Mouse (Mus musculus) liver, embryonic 14.5 days (tissue): ENCODE measurements around the gene Zpbp.

Experiments
- CTCF ChIP-seq: IDR thresholded peaks from 2 replicates; pipeline ENCODE4 v1.5.1; 2016; ENCODE audit warnings: antibody characterized with exemption, low read depth, control low read depth
- EP300 ChIP-seq: IDR thresholded peaks from 2 replicates; pipeline ENCODE4 v1.6.1; 2016; ENCODE audit warnings: antibody characterized with exemption, low read depth

GRCm38 (mm10) chr11:11283512-11283911 is 178.7 kb downstream of the Zpbp start:
- no peak for TF ChIP-seq CTCF
- TF ChIP-seq EP300, result no peak
